9 mouse cellular contexts compared by ENCODE assay signal in the genomic region with DNA sequence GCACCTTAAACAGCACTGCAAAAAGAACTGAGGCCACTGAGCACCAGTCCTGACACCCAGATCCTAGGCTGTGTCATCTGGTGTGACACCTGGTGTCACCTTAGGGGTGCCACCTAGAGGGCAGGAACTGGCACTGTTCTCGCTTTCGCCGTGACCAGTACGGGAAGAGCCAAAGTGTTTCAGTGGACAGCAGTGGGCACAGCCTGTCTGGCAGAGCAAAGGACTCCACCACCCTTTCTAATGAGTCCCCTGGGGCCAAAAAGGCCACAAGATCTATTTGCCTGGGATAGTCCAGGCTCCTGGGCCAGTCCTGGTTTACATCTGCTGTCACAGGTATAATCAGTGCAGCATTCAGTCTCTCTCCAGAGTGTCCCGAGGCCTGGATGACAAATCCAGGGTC.
DNase-seq lines count a peak whose midpoint lies in the region; ATAC-seq and TF ChIP-seq lines count a peak whose summit lies in the region.
"Had no signal": no experiment of that assay in that cellular context is flagged by ENCODE, and none has a peak within 500 bp of the region (broad histone marks: within the 10 kb centered on the region; RNA-seq: fewer than 3 reads in every experiment).

No protein-coding gene starts in this region.

- H3K4me2 ChIP-seq in embryonic facial prominence, embryonic 14.5 days (ENCODE audit: low read depth, low read length) = no peak overlapping the region
- no peak overlapping the region for H3K4me2 ChIP-seq in midbrain, embryonic 15.5 days
- H3K4me2 ChIP-seq: heart, embryonic 15.5 days had no signal

- H3K27me3 ChIP-seq in embryonic facial prominence, embryonic 14.5 days (replicated peaks; ENCODE audit: control insufficient read depth, insufficient read depth, low read length) = no peaks in the 10 kb centered on the region
- H3K27me3 ChIP-seq in midbrain, embryonic 15.5 days (replicated peaks) = no peaks in the 10 kb centered on the region; the same call in 1 of the 2 replicates

- DNase-seq in lung, adult 2 months = no peak
- DNase-seq in lung, postnatal 10 days = no peak
- peak; percentile 76 for DNase-seq in cerebellum, adult 8-10 months
- no peak for DNase-seq in embryonic facial prominence, embryonic 14.5 days (ENCODE audit: low spot score)
- DNase-seq in adrenal gland, adult 8-10 months = no peak
- no peak for DNase-seq in embryo, embryonic 10.5 days (ENCODE audit: low spot score)
- DNase-seq in adrenal gland, adult 18-20 months (ENCODE audit: low spot score in 2 of 2) = no peak

- peak; percentile 3; the same call in 1 of the 2 replicates for ATAC-seq in embryonic facial prominence, embryonic 14.5 days (ENCODE audit: low read depth)
- peak; percentile 55 for ATAC-seq in midbrain, embryonic 15.5 days (replicated peaks)

- no peak overlapping the region for H3K4me3 ChIP-seq in lung, adult 2 months (replicated peaks; ENCODE audit: extremely low read depth, low read depth, low read length)
- H3K4me3 ChIP-seq in embryonic facial prominence, embryonic 14.5 days (ENCODE audit: low read depth, low read length) = no peak overlapping the region
- no peak overlapping the region for H3K4me3 ChIP-seq in midbrain, embryonic 15.5 days
- H3K4me3 ChIP-seq: heart, embryonic 15.5 days had no signal

- no peak overlapping the region for H3K9ac ChIP-seq in embryonic facial prominence, embryonic 14.5 days (ENCODE audit: low read depth, low read length)
- H3K9ac ChIP-seq in midbrain, embryonic 15.5 days = no peak overlapping the region
- H3K9ac ChIP-seq: heart, embryonic 15.5 days had no signal

- H3K4me1 ChIP-seq in lung, adult 2 months (ENCODE audit: control insufficient read depth, insufficient read depth, low read length) = no peaks in the 10 kb centered on the region
- no peaks in the 10 kb centered on the region for H3K4me1 ChIP-seq in embryonic facial prominence, embryonic 14.5 days (ENCODE audit: control insufficient read depth, insufficient read depth, low read length)
- H3K4me1 ChIP-seq in midbrain, embryonic 15.5 days = peaks cover 5% of the 10 kb centered on the region; the same call in 1 of the 2 replicates
- H3K4me1 ChIP-seq: heart, embryonic 15.5 days had no signal

- no peak for TF ChIP-seq POLR2A in lung, adult 2 months (IDR thresholded peaks at IDR 0.05; ENCODE audit: borderline replicate concordance, extremely low read depth, low read depth, low read length)

- H3K36me3 ChIP-seq in embryonic facial prominence, embryonic 14.5 days (ENCODE audit: control insufficient read depth, insufficient read depth, low read length) = no peaks in the 10 kb centered on the region
- H3K36me3 ChIP-seq in midbrain, embryonic 15.5 days (replicated peaks) = no peaks in the 10 kb centered on the region
- H3K36me3 ChIP-seq: heart, embryonic 15.5 days had no signal

- no peak overlapping the region for H3K27ac ChIP-seq in embryonic facial prominence, embryonic 14.5 days (replicated peaks; ENCODE audit: low read depth, low read length)
- H3K27ac ChIP-seq in midbrain, embryonic 15.5 days = no peak overlapping the region
- H3K27ac ChIP-seq: heart, embryonic 15.5 days had no signal

- 0 out of 2 replicates have a peak, but pooled peaks have one; percentile 14 for TF ChIP-seq CTCF in lung, adult 2 months (IDR thresholded peaks at IDR 0.05; ENCODE audit: insufficient read depth, low read length)

- WGBS in lung, adult 2 months = 64% methylated on average over 5 of the region's 5 CpGs
- WGBS in embryonic facial prominence, embryonic 14.5 days = 61% methylated on average over 5 of the region's 5 CpGs
- WGBS in midbrain, embryonic 15.5 days = 69% methylated on average over 5 of the region's 5 CpGs

- peaks cover 4% of the 10 kb centered on the region for H3K9me3 ChIP-seq in embryonic facial prominence, embryonic 14.5 days (ENCODE audit: control insufficient read depth, low read length)
- no peaks in the 10 kb centered on the region for H3K9me3 ChIP-seq in midbrain, embryonic 15.5 days
- H3K9me3 ChIP-seq: heart, embryonic 15.5 days had no signal
